Mouse (Mus musculus) neural tube, embryonic 10.5 days (tissue): Measurements from ENCODE around the gene Noa1.
A peak's percentile ranks its signal among the peaks of the same experiment; 100 is the strongest.

Source experiments
- DNase-seq: peaks from one replicate; pipeline ENCODE4 v3.0.0-alpha.2; 2017; ENCODE audit warnings: low spot score; ENCODE audit errors: extremely low spot score

Gene Noa1

DNA sequence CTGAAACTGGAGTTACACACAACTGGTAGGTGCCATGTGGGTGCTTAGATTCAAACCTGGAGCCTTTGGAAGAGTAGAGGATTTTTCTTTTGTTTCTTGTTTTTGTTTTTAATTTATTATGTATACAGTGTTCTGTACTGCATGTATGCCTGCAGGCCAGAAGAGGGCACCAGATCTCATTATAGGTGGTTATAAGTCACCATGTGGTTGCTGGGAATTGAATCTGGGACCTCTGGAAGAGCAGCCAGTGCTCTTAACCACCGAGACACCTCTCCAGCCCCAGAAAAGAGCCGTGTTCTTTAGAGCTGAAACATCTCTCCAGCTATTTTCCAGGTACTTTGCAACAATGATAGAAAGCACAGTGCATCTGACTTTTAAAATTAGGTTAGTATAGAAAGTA is 19.3 kb downstream of the Noa1 start:
- DNase-seq = no peak

DNA sequence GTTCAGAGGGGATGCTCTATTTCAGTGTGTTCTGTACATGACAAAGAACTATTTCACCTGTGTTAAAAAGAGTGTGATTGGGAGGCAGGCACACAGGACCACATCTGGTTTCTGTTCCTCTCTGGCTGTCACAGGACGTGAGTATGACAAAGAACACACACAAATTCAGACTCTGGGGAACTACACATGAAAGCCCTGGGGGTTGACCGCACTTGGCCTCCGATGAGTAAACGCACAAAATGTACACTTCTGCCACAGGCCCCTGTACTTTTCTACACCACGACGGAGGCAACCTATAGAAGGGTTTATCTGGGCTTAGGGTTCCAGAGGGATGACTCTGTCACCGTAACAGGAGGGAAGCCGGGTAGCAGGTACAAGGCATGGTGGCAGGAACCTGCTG is 20.2 kb downstream of the Noa1 start:
- DNase-seq = no peak

DNA sequence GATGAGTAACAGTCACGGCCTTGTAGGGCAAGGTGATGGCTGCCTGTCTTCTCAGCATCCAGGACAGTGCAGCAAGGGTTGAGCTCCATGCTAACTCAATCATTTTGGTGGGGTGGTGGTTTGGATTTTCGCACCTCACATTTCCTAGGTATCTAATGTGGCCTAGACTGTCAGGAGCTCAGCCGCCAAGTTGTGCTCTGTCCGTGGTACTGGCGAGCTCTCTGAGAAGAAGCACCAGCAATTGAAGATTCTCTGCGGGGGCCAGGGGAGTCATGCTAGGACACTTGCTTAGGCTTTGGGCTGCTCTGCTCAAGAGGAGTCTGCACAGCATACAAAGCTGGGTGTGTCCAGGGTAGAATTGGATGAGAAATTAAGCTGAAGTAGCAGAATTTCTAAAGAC is 22.0 kb downstream of the Noa1 start:
- no peak for DNase-seq

DNA sequence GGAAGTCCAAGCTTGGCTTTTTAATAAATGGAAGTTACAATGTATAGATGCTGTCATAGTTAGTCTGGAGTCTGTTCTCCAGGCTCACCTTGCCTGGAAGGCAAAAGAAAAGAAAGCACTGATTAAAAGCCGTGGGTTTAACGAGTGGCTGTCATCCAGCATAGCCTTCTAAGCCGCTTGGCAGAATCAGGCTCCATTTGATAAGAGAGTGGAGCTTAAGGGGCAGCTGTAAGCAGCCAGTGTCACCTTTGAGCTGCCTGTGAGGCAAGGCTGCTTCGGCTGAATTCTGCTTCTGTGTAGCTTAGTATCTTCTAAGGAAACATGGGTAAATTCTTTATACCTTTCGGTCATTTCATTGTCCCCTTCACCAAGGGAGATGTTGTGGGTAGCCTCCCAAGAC is 23.0 kb downstream of the Noa1 start:
- DNase-seq = no peak

DNA sequence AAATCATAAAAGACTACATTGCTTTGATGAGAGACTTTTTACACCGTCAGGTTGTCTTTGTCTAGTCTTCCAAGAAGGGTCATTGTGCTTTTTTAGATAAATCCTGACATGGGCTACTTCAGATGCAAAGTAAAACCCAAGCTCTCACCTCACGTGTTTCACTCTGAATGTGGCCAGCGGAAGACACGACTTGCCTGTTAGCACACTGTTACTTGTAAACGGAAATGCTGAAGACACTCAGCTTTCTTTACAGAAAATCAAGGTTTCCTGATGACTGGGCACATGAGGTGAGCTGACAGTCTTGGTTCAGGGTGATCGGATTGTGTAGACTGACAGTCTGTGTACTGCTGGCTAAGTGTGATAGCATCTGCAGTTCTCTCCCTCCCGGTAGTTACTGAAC is 24.2 kb downstream of the Noa1 start:
- DNase-seq = no peak

DNA sequence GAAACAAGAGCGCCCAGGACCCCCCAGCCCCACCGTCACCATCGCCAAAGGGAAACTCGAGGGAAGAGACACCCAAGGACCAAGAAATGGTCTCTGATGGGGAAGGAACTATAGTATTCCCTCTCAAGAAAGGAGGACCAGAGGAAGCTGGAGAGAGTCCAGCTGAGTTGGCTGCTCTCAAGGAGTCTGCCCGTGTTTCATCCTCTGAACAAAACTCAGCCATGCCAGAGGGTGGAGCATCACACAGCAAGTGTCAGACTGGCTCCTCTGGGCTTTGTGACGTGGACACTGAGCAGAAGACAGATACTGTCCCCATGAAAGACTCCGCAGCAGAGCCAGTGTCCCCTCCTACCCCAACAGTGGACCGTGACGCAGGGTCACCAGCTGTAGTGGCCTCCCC is 27.6 kb downstream of the Noa1 start:
- no peak for DNase-seq

DNA sequence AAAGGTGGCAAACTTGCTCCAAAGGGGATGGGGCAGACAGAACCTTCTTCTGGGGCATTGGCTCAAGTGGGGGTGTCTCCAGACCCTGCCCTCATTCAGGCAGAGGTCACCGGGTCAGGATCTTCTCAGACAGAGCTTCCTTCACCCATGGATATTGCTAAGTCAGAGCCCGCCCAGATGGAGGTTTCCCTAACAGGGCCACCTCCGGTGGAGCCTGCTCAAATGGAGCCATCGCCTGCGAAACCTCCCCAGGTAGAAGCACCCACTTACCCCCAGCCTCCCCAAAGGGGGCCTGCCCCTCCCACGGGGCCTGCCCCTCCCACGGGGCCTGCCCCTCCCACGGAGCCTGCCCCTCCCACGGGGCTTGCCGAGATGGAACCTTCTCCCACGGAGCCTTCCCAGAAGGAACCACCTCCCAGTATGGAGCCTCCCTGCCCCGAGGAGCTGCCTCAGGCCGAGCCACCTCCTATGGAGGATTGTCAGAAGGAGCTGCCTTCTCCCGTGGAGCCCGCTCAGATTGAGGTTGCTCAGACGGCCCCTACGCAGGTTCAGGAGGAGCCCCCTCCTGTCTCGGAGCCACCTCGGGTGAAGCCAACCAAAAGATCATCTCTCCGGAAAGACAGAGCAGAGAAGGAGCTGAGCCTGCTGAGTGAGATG is 28.2 kb downstream of the Noa1 start:
- DNase-seq = no peak

DNA sequence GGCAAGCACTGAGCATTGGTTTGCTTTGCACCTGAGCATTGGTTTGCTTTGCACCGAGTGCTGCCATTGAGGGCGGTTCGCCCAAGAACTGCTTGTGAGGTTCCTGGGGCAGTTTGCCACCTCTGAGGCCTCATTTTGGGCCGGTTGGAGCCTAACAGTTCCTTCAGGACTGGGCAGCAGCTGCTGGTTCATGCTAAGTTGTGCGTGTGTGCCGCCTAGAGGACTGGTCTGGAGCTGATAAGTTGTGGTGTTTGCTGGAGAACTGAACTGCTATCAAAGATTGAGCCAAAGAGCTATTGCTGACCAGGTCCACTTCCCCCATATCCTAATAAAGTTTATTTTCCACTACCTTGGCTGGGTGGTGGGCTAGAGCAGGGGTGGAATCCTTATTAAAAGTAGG is 32.7 kb downstream of the Noa1 start:
- DNase-seq = no peak

DNA sequence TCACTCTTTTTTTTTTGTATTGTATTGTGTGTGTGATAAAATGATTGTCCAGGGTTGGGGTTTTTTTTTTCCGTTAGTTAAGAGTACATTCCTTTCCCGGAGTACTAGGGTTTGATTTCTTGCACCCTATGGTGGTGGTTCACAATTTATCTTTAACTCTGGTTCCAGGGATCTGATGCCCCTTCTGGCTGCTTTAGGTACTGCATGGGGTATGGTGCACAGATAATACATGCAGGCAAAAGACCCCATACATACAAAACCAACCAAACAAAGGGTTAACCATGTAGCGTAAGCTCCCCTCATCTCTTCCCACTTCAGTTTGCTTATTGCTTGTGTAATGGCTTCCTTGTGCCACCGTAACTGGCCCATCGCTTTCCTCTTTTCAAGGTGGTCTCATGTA is 33.9 kb downstream of the Noa1 start:
- peak; percentile 45 for DNase-seq

DNA sequence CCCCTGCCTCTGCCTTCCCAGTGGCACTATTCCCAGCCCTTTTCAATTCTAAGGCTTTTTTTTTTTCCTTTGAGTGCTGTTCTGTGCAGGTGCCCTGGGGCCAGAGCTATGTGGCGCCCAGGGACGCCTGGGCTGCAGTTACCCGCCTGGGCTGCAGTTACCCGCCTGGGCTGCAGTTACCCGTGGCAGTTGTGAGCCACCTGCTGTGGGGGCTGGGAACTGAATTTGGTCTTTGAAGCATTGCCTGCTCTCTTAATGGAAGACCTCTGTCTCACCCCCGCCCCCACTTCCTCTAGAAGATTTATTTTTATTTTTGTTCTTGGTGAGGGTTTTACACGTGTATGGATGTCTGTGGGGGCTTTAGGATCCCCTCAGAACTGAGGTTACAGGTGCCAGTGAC is 36.7 kb downstream of the Noa1 start:
- no peak for DNase-seq

DNA sequence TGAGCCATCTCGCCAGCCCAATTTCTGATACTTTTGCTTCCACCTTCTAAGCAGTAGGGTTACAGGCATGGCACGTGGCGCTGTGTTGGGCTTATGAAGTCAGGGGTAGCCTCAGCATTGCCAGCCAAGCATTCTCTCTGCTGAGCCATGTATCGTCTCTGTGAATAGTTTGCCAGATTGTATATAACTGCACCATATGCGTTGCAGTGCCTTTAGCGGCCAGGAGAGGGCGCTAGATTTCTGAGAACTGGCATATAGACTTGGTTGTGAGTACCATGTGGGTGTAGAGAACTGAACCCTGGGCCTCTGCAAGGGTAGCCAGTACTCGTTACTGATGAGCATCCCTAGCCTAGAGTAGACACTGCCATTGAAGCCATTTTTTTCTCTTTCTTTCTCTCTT is 40.5 kb downstream of the Noa1 start:
- no peak for DNase-seq

DNA sequence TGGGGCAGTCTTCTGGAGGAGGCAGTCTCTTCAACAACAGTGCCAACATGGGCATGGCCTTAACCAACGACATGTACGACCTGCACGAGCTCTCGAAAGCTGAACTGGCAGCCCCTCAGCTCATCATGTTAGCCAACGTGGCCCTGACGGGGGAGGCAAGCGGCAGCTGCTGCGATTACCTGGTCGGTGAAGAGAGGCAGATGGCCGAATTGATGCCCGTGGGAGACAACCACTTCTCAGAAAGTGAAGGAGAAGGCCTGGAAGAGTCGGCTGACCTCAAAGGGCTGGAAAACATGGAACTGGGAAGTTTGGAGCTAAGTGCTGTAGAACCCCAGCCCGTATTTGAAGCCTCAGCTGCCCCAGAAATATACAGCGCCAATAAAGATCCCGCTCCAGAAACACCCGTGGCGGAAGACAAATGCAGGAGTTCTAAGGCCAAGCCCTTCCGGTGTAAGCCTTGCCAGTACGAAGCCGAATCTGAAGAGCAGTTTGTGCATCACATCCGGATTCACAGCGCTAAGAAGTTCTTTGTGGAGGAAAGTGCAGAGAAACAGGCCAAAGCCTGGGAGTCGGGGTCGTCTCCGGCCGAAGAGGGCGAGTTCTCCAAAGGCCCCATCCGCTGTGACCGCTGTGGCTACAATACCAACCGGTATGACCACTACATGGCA is 41.8 kb downstream of the Noa1 start:
- no peak for DNase-seq

DNA sequence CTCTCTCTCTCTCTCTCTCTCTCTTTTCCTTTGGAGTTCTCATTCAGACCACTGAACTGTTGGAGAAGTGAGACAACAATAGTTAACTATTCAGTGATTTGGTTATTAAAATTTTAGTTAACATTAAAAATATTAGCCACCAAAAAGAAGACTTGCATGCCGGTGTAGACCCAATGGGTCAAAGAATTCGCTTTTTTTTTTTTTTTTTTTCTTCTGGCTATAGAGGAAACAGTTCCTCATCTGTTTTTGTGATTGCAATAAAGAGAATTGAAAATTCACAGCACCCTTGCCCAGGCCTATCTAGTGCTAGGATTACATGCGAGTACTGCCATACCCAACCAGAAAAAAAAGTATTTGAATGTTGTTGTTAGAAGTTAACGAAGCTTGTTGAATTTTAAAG is 42.4 kb downstream of the Noa1 start:
- DNase-seq = no peak

DNA sequence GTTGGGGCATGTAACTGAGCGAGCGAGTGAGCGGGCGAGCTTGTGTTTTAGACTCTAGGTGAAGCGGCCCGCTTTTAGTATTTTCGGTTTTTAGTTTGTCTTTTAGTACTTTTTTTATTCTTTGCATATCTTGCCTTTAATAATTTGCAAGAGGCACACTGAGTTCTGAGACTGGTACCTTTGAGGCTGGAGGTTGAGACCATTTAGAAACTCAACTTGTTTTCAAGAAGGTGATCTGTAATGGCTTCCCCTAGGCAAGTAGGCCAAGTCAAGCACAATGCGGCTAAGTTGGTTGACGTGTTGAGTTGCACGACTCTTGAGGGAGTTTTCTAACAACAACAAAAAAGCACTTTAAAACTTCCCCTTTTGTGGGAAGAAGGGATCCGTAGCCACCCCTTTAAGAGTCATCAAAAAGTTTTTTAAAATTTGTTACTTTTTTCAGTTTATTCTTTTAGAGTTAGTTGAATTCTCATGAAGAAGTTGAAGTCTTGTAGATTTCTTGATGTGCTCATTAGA is 42.9 kb downstream of the Noa1 start:
- DNase-seq = no peak

DNA sequence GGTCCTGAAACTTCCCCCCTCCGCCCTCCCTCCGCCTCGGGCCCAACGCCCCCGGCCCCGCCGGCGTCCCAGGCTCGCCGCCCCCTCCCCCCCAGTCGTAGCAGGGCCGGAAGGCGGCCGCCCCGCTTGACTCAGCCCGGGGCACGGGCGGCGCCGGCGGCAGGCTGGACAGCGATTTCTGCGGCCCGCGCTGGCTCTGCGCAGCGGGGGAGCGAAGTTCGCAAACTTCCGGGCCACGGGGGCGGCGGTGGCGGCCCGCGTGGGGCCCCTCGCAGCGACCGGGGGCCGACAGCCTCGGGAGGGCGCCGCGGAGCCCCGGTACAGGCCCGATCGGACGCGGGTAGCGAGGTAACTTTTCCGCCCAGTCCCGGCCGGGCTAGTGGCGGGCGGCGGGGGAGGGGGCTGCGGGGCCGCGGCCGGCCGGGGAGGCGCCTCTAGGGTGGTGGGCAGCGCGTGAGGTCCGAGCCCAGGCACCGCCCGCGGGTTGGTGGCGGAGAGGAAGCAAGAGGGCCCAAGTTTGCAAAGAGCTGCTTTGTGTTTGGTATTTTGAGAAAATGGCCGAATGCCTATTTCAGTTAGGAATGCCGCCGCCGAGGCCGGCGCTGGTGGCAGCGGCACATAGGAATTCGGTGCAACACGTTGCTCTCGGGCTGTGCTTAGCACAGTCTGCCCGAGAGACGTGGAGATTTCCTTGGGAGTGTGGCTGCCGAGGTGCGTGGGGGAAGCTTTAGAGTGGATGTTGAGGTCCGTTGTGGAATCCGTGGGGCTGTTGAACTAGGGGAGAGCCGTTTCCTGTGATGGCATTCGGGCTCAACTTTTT is 43.6 kb downstream of the Noa1 start:
- DNase-seq = peak; percentile 84

DNA sequence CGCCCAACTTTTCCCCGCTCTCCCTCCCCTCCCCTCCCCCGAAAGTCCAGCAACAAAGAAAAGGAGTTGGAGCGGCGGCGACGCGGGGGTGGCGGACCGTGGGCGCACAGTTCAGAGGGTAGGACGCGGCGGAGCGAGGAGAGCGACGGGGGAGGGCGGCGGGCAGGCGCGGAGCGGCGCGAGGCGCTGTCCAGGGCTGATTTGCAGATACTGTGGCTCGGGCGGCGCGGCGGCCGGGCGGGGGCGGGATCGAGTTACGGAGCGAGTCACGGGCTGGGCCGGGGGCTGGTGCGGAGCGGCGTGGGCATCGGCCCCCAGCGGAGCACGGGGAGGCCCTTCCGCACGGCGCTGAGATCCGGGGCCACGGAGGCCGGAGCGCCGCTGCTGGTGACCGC is 44.2 kb downstream of the Noa1 start:
- DNase-seq = peak; percentile 88

DNA sequence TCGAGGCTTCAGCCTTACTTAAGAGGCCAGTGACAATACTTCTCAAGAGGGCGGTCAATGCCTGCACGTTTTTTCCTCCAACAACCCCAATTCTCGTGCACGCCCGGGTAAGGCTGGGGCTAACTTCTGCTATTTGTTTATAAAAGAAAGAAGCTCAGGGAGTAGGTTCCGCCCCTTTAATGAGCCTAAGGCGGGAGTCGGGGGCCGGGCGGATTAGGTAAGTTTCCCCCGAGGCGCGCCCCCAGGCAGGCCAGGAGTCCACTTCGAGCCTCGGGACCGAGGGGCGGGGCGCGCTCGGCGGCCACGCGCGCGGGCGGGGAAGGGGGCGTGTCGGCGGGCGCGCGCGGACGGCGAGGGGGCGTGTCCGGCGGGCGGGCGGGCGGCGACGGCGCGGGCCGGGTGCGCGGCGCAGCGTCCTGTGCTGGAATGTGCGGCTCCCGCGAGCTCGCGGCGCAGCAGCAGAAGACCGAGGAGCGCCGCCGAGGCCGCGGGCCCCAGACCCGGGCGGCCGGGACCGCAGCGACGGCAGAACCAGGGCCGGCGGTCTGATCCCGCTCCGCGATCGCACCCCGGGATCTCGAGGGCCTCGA is 44.7 kb downstream of the Noa1 start, which contains the start of gene Rest:
Gene Rest (plus strand): TSS at position 411 of the 590 bp plus-strand sequence.
- no peak for DNase-seq

DNA sequence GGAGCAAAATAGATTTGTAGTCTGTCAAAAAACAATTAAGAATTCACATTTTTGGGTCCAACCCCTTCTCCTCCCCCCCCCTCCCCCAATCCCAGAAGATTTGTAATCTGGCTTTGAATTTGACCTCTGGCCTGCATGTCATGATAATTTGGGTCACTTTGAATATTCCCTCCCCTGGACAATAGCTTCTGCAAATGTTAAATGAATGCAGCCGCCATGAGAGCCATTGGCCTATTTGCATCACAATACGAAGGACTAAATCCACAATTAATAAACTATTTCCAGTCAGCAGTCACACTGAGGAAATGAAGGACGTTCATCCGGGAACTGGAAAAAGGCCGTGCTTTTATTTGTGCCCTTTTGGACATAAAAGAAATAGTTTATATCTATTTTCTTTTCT is 47.8 kb downstream of the Noa1 start:
- DNase-seq = no peak

DNA sequence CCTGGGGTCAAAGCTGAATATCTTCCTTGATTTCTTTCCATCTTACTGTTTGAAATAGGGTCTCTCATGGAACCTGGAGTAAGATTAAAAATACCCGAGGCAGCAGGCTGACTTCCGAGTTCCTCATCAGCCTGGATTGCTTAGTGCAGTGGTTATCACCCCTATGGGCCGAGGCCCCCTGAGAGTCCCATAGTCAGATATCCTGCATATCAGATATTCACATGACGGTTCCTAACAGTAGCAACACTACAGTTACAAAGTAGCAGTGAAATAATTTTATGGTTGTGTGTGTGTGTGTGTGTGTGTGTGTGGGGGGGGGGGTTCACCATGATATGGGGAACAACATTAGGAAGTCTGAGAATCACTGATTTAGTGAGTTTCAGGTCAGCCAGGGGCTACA is 48.7 kb downstream of the Noa1 start:
- DNase-seq = no peak

DNA sequence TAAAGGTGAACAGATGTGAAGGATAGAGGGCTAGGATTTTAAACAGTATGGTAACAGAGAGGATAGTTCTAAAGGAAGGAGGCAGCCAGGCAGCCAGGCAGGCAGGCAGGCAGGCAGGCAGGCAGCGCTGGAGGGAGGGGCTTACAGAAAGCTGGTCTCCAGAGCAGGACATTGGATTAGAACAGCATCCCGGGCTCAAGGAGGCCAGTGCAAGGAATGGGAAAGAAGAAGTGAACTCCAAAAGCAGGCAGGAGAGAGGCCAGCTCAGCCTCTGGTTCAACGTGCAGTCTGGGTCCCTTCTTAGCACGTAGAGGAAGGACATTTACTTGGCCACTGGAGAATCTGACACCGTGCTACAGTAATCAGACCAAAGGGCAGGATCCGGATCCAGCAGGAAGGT is 49.7 kb downstream of the Noa1 start:
- DNase-seq = no peak

DNA sequence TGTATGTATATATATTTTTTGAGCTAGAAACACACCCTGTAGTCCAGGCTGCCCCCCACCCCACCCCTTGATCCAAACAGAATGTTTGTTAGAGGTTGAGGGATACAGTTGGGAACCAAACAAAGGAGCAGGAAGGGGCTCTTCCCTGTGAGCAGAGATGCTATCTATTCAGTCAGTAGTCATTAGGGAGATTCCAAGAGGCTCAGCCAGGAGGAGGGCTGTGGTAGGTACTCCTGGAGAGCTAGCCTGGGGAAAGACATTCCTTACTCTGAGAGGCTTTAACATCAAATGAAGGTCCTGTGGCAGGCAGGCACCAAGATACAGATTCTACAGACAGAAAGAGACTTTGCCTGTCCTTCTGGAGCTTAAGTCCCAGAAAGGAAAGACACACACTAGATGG is 50.6 kb downstream of the Noa1 start:
- DNase-seq = no peak

DNA sequence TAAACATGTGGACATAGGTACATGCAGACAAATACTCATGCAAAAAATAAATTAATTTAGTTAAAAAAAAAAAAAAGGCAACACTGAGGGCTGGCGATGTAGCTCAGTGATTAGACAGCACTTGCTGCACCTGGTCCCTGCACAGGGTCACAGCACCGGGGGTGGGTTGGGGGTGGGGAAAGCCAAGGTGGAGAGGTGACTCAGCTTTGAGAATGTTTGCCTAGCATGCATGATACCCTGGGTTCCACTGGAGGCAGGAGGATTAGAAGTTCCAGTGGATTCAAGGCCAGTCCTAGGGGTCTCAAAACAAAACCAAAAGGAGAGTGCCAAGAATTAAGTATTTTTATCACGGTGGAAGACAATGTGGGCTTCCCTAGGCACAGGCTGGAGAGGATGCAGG is 52.3 kb downstream of the Noa1 start:
- no peak for DNase-seq
